Mouse (Mus musculus): Measurements from ENCODE around the gene Gm3250. TPM values are rescaled to one million over a fixed set of nuclear protein-coding genes. Genes with fewer than 3 reads are reported as not detected.

Gm3250 gene
- polyA plus RNA-seq (2015; fragmentation: Nextera tagmentation; extraction: Ambion mirVana): not detected in 2 replicates

GRCm38 (mm10) chr10:77782442-77782841, at the start of gene Gm3250:
Gm3250 (minus strand) TSS chr10:77782542.

GRCm38 (mm10) chr10:77826951-77827350, 44.6 kb upstream of the Gm3250 start, which contains the start of gene Krtap10-4:
Krtap10-4 (minus strand) TSS chr10:77827095.

GRCm38 (mm10) chr10:77814382-77814781, 32.0 kb upstream of the Gm3250 start, which contains the start of gene Gm2696:
Gm2696 (plus strand) TSS chr10:77814682.

GRCm38 (mm10) chr10:77811743-77812142, 29.4 kb upstream of the Gm3250 start, which contains the start of gene Gm9507:
Gm9507 (minus strand) TSS chr10:77811843.

GRCm38 (mm10) chr10:77798921-77799508, 16.7 kb upstream of the Gm3250 start, which contains the start of gene Gm19668:
Gm19668 (minus strand) TSS chr10:77799133.

GRCm38 (mm10) chr10:77794976-77795375, 12.6 kb upstream of the Gm3250 start, which contains the start of gene Gm9639:
Gm9639 (minus strand) TSS chr10:77795076.

GRCm38 (mm10) chr10:77787876-77788275, 5.5 kb upstream of the Gm3250 start, which contains the start of gene Gm7137:
Gm7137 (minus strand) TSS chr10:77788200.

GRCm38 (mm10) chr10:77776844-77777243, 5.5 kb downstream of the Gm3250 start, which contains the start of gene Gm7138:
Gm7138 (minus strand) TSS chr10:77776944.

GRCm38 (mm10) chr10:77771225-77771624, 11.1 kb downstream of the Gm3250 start, which contains the start of gene Gm3238:
Gm3238 (minus strand) TSS chr10:77771325.

GRCm38 (mm10) chr10:77759582-77759981, 22.8 kb downstream of the Gm3250 start, which contains the start of gene Gm3233:
Gm3233 (minus strand) TSS chr10:77759682.

GRCm38 (mm10) chr10:77751254-77751653, 31.1 kb downstream of the Gm3250 start, which contains the start of gene Gm9736:
Gm9736 (minus strand) TSS chr10:77751354.

GRCm38 (mm10) chr10:77741924-77742688, 40.2 kb downstream of the Gm3250 start, which contains the start of gene Gm18596:
Gm18596 (minus strand) TSS chr10:77742638.

Other genes with a start within 250 kb of the Gm3250 start
- 71.1 and 81.7 TPM in 2 replicates for gene Pttg1ip, start 200.8 kb downstream of the Gm3250 start, polyA plus RNA-seq (2015; fragmentation: Nextera tagmentation; extraction: Ambion mirVana)
- 163 and 182 TPM in 2 replicates for gene Sumo3, start 176.4 kb downstream of the Gm3250 start, polyA plus RNA-seq (2015; fragmentation: Nextera tagmentation; extraction: Ambion mirVana)
- gene Gm49325, start 176.3 kb downstream of the Gm3250 start, polyA plus RNA-seq (2015; fragmentation: Nextera tagmentation; extraction: Ambion mirVana): 5.2 and 12.6 TPM in 2 replicates
- gene Ube2g2, start 160.3 kb downstream of the Gm3250 start, polyA plus RNA-seq (2015; fragmentation: Nextera tagmentation; extraction: Ambion mirVana): 41.2 and 42.6 TPM in 2 replicates
- 0.10 TPM in 1 of 2 replicates, not detected in the other for gene Tspear, start 96.0 kb downstream of the Gm3250 start, polyA plus RNA-seq (2015; fragmentation: Nextera tagmentation; extraction: Ambion mirVana)
- gene Gm19402, start 91.8 kb downstream of the Gm3250 start, polyA plus RNA-seq (2015; fragmentation: Nextera tagmentation; extraction: Ambion mirVana): not detected in 2 replicates
- not detected in 2 replicates for gene Gm9508, start 85.3 kb downstream of the Gm3250 start, polyA plus RNA-seq (2015; fragmentation: Nextera tagmentation; extraction: Ambion mirVana)
- gene Gm10272, start 75.9 kb downstream of the Gm3250 start, polyA plus RNA-seq (2015; fragmentation: Nextera tagmentation; extraction: Ambion mirVana): not detected in 2 replicates
- not detected in 2 replicates for gene Gm10024, start 71.1 kb downstream of the Gm3250 start, polyA plus RNA-seq (2015; fragmentation: Nextera tagmentation; extraction: Ambion mirVana)
- gene Gm10142, start 66.7 kb downstream of the Gm3250 start, polyA plus RNA-seq (2015; fragmentation: Nextera tagmentation; extraction: Ambion mirVana): not detected in 2 replicates
- not detected in 2 replicates for gene Krtap12-1, start 61.9 kb downstream of the Gm3250 start, polyA plus RNA-seq (2015; fragmentation: Nextera tagmentation; extraction: Ambion mirVana)
- not detected in 2 replicates for gene Gm10100, start 56.1 kb downstream of the Gm3250 start, polyA plus RNA-seq (2015; fragmentation: Nextera tagmentation; extraction: Ambion mirVana)
- gene Gm18596, start 39.9 kb downstream of the Gm3250 start, polyA plus RNA-seq (2015; fragmentation: Nextera tagmentation; extraction: Ambion mirVana): not detected in 2 replicates
- not detected in 2 replicates for gene Gm9736, start 31.2 kb downstream of the Gm3250 start, polyA plus RNA-seq (2015; fragmentation: Nextera tagmentation; extraction: Ambion mirVana)
- gene Gm3233, start 22.9 kb downstream of the Gm3250 start, polyA plus RNA-seq (2015; fragmentation: Nextera tagmentation; extraction: Ambion mirVana): not detected in 2 replicates
- not detected in 2 replicates for gene Gm3238, start 11.2 kb downstream of the Gm3250 start, polyA plus RNA-seq (2015; fragmentation: Nextera tagmentation; extraction: Ambion mirVana)
- not detected in 2 replicates for gene Gm7138, start 5.6 kb downstream of the Gm3250 start, polyA plus RNA-seq (2015; fragmentation: Nextera tagmentation; extraction: Ambion mirVana)
- not detected in 2 replicates for gene Gm7137, start 5.7 kb upstream of the Gm3250 start, polyA plus RNA-seq (2015; fragmentation: Nextera tagmentation; extraction: Ambion mirVana)
- not detected in 2 replicates for gene Gm9639, start 12.5 kb upstream of the Gm3250 start, polyA plus RNA-seq (2015; fragmentation: Nextera tagmentation; extraction: Ambion mirVana)
- not detected in 2 replicates for gene Gm19668, start 16.6 kb upstream of the Gm3250 start, polyA plus RNA-seq (2015; fragmentation: Nextera tagmentation; extraction: Ambion mirVana)
- not detected in 2 replicates for gene Gm9507, start 29.3 kb upstream of the Gm3250 start, polyA plus RNA-seq (2015; fragmentation: Nextera tagmentation; extraction: Ambion mirVana)
- not detected in 2 replicates for gene Gm2696, start 32.1 kb upstream of the Gm3250 start, polyA plus RNA-seq (2015; fragmentation: Nextera tagmentation; extraction: Ambion mirVana)
- gene Krtap10-4, start 44.6 kb upstream of the Gm3250 start, polyA plus RNA-seq (2015; fragmentation: Nextera tagmentation; extraction: Ambion mirVana): not detected in 2 replicates
- gene Krtap10-10, start 53.4 kb upstream of the Gm3250 start, polyA plus RNA-seq (2015; fragmentation: Nextera tagmentation; extraction: Ambion mirVana): not detected in 2 replicates
- not detected in 2 replicates for gene Gm36176, start 64.3 kb upstream of the Gm3250 start, polyA plus RNA-seq (2015; fragmentation: Nextera tagmentation; extraction: Ambion mirVana)
- gene Gm10318, start 70.3 kb upstream of the Gm3250 start, polyA plus RNA-seq (2015; fragmentation: Nextera tagmentation; extraction: Ambion mirVana): not detected in 2 replicates
- not detected in 2 replicates for gene Gm3285, start 79.4 kb upstream of the Gm3250 start, polyA plus RNA-seq (2015; fragmentation: Nextera tagmentation; extraction: Ambion mirVana)
- gene Lrrc3, start 120.0 kb upstream of the Gm3250 start, polyA plus RNA-seq (2015; fragmentation: Nextera tagmentation; extraction: Ambion mirVana): 0.45 and 0.57 TPM in 2 replicates
- gene Trpm2, start 188.0 kb upstream of the Gm3250 start, polyA plus RNA-seq (2015; fragmentation: Nextera tagmentation; extraction: Ambion mirVana): 7.4 and 8.4 TPM in 2 replicates
- gene 1810043G02Rik, start 196.0 kb upstream of the Gm3250 start, polyA plus RNA-seq (2015; fragmentation: Nextera tagmentation; extraction: Ambion mirVana): 7.3 and 8.6 TPM in 2 replicates
- gene Pfkl, start 227.5 kb upstream of the Gm3250 start, polyA plus RNA-seq (2015; fragmentation: Nextera tagmentation; extraction: Ambion mirVana): 39.6 and 40.7 TPM in 2 replicates

Measured in spleen, postnatal 0 days (tissue).